Mouse (Mus musculus): ENCODE results near the gene Ahnak2. TPM values are rescaled to one million over a fixed set of nuclear protein-coding genes. Genes with fewer than 3 reads are reported as not detected.

Ahnak2 gene
- total RNA-seq, 2 experiments from 2014 or later = 13.8 to 14.5 TPM

DNA sequence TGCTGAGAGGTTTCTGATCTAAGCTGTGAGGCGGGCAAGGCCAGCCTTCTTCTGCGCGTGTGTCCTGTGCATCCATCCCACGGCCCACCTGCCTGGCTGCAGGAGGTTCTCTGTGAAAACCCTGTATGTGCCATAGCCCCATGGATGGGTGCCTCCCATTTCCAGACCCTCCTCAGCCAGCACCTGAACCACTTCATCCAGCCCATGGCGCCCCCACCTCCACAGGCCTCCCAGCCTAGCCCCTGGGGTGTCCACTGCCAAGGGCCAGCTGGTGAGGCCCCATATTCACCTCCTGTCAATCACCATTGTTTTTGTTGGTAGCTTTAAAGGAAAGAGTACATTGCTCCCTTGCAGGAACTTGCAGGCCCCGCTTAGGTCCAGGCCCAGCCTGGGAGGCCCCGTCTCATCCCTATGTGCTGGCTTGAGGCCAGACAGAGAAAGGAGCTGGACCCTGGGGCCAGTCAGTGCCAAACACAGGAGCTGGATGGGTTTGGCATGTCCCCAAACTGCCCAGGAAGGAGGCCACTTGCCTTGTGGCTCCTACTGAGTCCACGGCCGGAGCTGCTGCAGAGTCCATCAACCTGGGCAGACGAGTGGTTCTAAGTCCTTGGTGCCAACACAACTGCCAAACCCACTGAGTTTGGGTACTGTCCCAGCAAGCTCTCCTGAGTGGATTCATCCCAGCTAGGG, 57.4 kb downstream of the Ahnak2 start:
- intact Hi-C loops (cut with DNase I) = loop anchor here (5.0 kb wide), 1 partner anchor 97 kb away; no protein-coding TSS in a partner anchor
- peak in 1 of 2 experiments; percentile 58 for DNase-seq (ENCODE audit: extremely low spot score in 1 of 2, low spot score in 2 of 2)

DNA sequence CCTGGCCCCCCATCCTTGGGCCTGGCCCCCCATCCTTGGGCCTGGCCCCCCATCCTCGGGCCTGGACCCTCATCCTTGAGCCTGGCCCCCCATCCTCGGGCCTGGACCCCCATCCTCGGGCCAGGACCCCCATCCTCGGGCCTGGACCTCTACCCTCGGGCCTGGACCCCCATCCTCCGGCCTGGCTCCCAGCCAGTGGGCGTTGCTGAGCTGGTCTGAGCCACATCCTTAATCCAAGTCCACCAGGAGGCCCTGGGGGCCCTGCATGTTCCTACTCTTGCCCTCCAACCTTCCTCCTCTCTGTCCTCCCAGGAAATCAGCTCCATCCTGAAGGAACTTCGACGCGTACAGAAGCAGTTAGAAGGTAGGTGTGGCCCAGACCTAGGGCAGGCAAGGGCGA, 58.2 kb downstream of the Ahnak2 start:
- DNase-seq (ENCODE audit: extremely low spot score in 1 of 2, low spot score in 2 of 2) = peak in 1 of 2 experiments; percentile 53
- intact Hi-C loops (cut with DNase I) = no loop called here

DNA sequence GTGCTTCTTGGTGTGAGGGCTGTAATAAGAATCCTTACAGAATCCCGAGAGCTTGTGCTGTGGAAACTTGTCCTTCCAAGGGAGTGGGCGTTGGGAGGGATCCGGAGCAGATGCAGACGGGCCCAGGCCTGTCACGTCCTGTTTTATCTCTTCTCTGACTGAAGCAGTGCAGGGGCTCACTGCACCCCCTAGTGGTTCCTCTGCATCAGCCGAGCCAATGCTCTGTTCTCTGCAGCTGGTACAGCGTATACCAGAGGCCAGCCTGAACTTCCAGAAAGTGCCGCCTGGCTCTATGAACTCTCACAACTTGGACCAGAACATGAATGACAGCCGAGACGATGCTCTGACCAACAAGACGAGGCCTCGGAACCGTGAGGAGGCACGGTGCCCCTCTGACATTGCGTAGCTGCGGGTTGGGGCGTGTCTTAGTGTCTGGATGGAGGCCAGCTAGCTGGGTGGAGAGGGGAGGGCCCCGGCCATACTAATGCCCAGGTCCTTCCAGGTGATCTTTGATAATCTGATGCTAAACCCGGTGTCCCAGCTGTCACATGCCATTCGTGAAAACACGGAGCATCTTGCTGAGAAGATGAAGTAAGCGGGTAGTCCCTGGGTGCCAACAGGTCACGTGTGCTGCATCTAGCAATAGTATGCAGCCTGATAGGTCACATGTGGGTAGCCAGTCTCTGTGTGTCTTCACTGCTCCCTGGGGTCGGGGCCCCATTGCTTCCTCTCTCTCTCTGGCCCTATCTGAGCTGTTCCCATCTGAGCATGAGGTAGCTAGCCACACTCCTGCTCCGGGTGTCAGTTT, 59.1 kb downstream of the Ahnak2 start:
- intact Hi-C loops (cut with DNase I) = no loop called here
- DNase-seq (ENCODE audit: extremely low spot score in 1 of 2, low spot score in 2 of 2) = peak; percentile 76 to 92

DNA sequence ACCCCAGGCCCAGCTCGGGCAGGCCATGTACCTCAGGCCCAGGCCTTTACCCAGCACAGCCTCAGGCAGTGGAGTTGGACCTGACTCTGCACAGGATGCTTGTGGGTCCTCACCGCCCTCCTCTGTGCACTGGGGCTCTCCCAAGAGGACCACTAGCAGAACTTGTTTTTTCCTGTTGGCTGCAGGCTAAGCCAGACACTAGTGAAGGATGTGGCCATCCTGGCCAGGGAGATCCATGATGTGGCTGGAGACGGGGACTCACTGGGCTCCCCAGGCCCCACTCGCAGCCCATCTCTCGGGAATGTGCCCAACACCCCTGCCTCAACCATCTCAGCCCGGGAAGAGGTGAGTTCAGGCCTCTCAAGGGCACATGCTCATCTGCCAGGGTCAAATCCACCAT, 59.7 kb downstream of the Ahnak2 start:
- DNase-seq (ENCODE audit: extremely low spot score in 1 of 2, low spot score in 2 of 2) = peak in 1 of 2 experiments; percentile 30
- intact Hi-C loops (cut with DNase I) = no loop called here

DNA sequence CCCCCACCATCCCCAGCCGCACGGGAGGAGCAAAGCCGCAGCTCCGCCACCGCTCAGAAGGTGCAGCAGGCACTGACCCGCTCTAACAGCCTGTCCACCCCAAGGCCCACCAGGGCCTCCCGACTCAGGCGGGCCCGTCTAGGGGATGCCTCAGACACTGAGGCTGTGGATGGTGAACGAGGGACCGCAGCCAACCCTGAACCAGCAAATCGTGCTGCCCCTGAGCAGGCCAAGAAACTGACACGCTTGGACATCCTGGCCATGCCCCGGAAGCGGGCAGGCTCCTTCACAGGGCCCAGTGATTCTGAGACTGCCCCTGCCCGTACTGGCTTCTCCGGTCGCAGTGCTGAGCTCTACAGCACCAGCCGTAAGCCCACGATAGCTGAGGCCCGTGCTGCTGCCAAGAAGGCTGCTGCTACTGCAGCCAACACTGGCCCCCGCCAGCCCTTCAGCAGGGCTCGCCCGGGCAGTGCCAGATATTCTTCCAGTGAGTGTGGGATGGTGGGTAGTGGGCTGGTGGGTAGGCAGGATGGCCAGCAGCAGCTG, 63.4 kb downstream of the Ahnak2 start:
- DNase-seq (ENCODE audit: extremely low spot score in 1 of 2, low spot score in 2 of 2) = peak in 1 of 2 experiments; percentile 39
- intact Hi-C loops (cut with DNase I) = no loop called here

DNA sequence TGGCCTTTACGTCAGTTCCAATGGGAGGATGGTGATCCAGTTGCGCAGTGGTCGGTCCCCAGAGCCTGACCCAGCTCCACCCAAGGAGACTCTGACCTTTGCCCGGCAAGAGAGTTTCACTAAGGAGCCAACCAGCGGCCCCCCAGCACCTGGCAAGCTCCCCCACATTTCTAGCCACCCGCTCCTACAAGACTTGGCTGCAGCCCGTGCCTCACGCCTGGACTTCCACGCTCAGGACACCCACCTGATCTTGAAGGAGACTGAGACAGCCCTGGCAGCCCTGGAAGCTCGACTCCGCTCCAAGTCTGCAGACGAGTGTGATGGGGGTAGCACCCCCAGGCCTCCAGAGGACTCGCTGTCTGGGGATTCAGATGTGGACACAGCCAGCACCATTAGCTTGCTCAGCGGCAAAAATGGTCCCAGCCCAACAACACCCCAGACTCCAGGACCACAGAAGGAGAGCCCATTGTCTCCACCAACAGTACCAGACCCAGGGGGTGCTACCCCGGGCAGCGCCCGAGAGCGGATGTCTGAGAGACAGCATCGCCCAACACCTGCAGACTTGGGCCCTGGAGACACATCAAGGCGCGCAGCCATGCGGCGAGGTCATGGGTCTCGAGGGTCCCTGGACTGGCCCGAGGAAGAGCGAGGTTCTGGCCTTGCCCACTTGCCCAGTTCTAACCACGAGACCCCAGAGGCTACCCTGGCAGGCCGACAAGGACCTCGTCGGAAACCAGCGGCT, 64.0 kb downstream of the Ahnak2 start:
- peak in 1 of 2 experiments; percentile 43 for DNase-seq (ENCODE audit: extremely low spot score in 1 of 2, low spot score in 2 of 2)
- intact Hi-C loops (cut with DNase I) = no loop called here

DNA sequence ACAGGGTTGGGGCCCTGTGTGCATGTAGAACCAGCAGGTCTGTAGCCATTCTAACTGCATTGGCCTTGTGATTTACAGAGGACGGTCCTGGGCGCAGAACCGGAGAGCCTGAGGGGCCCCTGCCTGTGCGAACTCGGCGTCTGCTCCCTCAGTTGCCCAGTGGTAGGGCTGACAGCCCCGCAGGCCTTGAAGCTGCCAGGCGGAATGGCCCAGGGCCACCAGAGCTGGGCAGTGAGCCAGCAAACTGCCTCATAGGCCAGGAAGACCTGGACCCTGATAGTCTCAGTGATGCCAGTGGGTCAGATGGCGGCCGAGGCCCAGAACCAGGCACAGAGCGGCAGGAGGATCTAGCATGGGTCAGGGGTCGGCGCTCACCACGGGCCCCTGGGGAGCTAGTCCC, 64.7 kb downstream of the Ahnak2 start:
- DNase-seq (ENCODE audit: extremely low spot score in 1 of 2, low spot score in 2 of 2) = peak; percentile 62 to 75
- intact Hi-C loops (cut with DNase I) = no loop called here

DNA sequence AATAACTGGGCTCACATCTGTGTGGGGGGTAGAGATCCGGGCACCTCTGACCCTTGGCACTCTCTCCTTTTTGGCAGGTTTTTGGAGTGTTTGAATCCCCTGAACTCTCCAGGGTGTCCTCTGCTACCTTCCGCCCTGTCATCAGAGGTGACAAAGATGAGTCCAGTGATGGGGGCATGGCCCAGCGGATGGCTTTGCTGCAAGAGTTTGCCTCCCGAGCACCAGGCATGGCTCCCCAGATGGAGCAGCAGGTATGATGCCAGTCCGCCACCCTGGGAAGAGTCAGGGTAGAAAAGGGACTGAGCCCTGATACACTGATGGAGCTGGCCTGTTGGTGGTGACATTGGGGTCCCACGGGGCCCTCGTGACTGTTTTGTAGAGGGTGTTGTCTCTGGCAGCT, 65.4 kb downstream of the Ahnak2 start:
- intact Hi-C loops (cut with DNase I) = no loop called here
- peak in 1 of 2 experiments; percentile 22 for DNase-seq (ENCODE audit: extremely low spot score in 1 of 2, low spot score in 2 of 2)

DNA sequence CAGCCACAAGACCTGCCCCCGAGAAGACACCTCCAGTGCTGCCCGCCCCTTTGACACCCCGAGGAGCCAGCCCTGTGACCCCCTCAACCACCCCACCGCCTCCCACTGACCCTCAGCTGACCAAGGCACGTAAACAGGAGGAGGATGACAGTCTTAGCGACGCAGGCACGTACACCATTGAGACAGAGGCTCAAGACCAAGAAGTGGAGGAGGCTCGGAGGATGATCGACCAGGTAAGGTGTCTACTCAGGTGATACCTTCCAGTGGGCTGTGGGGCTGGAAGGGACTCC, 65.9 kb downstream of the Ahnak2 start:
- intact Hi-C loops (cut with DNase I) = no loop called here
- peak in 1 of 2 experiments; percentile 33 for DNase-seq (ENCODE audit: extremely low spot score in 1 of 2, low spot score in 2 of 2)

DNA sequence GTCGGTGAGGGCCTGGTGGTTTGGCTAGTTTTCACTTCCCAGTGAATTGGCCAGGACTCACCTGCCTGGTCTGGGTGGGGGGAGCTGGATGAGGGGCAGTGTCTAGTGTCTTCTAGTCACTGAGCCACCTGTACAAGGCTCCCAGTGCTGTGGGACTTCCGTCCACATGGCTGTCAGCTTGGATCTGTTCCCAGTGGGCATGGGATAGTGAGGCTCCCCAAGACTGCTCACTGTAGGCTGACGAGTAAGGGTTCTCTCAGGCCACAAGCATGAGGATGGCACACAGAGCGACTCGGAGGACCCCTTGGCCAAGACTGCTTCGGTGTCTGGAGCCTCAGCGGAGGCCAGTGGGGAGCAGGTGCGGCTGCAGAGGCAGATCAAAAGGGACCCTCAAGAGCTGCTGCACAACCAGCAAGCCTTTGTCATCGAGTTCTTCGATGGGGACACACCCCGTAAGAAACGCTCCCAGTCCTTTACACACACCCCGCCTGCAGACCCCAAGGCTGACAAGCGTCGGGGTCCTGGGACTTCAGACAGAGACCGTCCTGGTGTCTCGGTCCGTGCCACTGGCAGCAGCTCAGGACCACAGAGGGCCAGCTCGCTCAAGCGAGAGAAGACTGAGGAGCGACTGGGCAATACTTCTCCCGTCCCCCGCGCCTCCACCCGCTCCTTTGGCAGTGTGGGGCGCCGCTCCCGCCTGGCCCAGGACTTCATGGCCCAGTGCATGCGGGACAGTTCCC, 66.4 kb downstream of the Ahnak2 start:
- intact Hi-C loops (cut with DNase I) = no loop called here
- DNase-seq (ENCODE audit: extremely low spot score in 1 of 2, low spot score in 2 of 2) = peak in 1 of 2 experiments; percentile 24

DNA sequence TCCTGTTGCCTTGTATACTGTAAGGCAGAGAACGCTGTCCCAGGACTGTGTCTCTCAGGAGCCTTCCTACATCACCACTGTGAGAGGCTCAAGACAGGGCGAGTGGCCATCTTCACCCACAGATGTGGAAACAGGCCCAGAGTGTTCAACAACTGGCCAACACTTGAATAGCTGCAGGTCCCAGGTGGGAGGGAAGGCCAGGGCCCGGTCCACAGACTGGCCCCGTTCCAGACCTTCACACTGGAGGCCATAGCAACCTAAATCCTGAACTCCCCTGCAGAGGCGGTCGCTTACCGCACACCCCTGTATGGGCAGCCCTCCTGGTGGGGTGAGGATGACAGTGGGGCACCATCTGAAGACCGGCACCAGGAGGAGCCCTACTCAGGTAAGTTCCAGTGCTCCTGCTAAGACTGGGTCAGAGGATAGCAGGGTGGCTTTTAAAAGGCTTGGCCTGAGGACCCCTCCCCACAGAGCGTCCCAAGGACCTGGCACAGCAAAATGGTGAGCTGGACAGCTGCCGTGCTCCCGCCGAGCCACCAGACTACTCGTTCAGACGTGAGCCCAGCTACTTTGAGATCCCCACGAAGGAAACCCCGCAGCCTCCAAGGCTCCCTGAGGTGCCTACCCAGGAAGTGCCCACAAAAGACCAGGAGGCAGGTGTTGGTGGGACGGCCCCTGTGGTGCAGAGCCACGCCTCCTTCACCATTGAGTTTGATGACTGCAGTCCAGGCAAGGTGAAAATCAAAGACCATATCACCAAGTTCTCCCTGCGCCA, 67.4 kb downstream of the Ahnak2 start:
- intact Hi-C loops (cut with DNase I) = no loop called here
- peak in 1 of 2 experiments; percentile 30 for DNase-seq (ENCODE audit: extremely low spot score in 1 of 2, low spot score in 2 of 2)

DNA sequence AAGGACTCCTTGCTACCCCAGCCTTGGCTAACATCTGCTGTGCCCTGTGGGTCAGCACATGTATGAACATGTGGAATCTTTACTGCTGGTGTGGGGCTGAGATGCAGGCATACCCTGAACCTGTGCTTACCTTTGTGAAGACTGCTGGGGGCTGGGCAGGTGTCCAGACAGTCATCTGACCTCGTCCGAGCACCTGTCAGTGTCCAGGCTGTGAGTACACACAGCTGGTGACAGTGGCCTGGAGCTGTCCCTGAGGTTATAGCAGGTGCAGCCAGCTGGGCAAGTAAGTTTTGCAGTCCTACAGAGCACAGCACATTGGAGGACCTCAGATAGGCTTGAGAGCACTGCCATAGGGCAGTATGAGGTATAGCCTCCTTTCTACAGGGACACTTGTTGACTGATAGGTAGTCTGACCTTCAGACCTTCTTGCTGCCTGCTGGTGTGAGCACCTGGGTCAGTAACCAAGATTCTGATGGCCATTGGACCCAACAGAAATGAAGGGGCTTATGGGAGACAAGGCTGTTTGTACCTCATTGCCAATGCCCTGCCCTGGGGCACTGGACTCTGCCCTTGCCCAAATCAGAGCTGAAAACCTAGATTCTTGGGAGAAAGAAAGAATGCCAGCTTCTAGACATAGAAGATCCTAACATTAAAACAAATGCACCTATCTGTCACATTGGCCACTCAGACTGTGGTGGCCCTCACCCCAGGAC, 68.2 kb downstream of the Ahnak2 start:
- DNase-seq (ENCODE audit: extremely low spot score in 1 of 2, low spot score in 2 of 2) = peak in 1 of 2 experiments; percentile 25
- intact Hi-C loops (cut with DNase I) = no loop called here

DNA sequence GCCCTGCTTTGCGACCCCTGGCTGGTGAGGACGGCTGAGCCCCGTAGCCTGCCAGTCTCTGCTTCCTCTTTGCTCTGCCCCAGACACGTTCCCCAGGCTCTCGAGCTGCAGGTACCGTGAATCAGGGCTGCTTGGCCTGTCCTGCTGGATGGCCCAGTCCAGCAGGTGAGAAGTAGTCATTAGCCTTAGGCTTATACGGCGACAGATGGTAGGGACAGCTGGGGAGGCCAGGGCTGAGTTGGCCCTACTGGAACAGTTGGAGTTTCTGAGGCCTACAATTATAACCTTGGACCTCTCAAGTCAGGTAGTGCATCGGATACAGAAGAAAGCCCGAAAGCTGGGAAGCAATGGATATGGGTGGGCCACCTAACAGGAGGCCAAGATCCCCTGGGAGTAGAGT, 69.9 kb downstream of the Ahnak2 start:
- no peak for DNase-seq (ENCODE audit: extremely low spot score in 1 of 2, low spot score in 2 of 2)
- intact Hi-C loops (cut with DNase I) = no loop called here

DNA sequence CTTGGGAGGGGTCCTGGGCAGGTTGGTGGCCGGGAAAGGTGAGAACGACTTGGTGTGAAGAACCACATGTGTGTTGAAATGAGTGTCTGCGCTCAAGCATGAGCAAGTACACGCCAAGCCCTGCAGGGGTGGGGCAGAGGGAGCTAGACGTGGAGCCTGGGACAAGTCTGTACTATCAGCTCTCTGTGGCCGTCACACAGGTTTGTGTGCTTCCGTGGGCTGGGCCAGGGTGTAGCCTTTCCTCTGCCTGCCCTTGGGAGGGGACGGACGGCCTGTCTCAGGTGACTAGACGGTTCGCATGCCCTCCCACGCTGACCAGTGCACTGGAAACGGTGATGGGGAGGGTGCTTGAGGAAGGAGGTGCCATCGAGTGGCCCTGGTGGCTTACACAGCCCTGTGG, 71.6 kb downstream of the Ahnak2 start:
- intact Hi-C loops (cut with DNase I) = no loop called here
- DNase-seq (ENCODE audit: extremely low spot score in 1 of 2, low spot score in 2 of 2) = peak in 1 of 2 experiments; percentile 27

DNA sequence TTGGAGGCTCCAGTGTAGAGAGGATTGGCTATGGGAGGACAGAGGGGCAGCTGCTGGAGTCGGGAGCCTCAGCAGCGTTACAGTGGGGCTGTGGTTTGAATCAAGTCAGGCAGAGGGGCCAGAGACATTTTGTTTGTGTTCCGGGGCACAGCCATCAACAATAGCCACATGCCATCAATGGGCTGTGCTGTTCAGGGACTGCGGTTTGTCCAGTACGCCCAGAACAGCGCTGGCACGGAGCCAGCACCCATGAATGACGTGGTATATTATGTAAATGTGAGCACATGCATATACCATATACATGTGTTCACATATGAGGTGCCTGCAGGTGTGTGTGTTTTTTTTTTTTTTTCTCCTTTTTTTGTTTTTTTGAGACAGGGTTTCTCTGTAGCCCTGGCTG, 74.7 kb downstream of the Ahnak2 start:
- no peak for DNase-seq (ENCODE audit: extremely low spot score in 1 of 2, low spot score in 2 of 2)
- intact Hi-C loops (cut with DNase I) = no loop called here

DNA sequence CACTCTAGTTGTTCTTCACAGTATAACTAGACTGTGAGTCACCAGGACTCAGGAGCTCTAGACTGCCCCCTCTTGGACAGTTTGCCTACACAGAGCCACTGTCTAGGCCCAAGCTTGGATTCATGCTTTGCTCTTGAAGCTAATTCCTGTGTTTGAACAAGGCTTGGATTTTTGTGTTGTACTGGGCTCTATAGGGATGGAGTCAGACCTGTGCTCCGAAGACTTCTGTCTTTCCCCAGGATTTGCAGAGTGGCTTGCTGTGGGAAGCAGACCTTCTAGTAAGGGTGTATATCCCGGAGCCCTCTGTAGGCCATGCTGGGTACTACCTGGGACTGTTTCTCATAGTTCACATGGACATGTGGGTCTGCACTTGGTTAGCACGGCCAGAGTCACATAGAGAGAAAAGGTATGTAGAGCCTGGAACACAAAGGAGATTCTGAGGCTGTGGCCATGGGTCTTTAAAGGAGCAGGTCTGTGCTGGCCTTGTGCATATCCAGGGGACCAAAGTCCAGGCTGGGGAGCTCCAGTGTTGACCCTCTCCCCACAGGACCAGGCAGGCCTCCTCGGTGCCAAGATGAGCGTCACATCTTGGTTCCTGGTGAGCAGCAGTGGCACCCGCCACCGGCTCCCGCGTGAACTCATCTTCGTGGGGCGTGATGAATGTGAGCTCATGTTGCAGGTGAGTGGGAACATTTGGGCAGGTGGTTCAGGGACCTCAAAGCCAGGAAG, 78.2 kb downstream of the Ahnak2 start:
- peak in 1 of 2 experiments; percentile 78 for DNase-seq (ENCODE audit: extremely low spot score in 1 of 2, low spot score in 2 of 2)
- intact Hi-C loops (cut with DNase I) = no loop called here

DNA sequence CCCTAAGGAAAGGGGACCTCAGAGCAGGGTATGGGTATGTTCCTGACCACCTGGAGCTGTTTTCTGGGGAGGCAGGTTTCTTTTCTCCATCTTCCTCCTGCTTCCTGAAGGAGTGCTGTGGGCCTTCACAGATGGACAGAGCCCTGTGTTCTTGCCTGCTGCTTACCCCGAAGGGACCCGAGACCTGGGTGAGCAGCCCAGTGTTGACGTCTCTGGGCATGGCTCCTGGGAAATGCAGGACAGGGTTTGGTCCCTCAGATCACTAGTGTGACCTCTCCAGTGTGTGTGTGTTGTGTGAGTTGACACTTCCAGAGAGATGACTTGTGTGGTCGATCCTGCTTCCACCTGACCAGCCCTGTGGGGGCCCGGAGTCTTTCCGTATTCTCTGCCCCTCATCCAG, 79.0 kb downstream of the Ahnak2 start:
- intact Hi-C loops (cut with DNase I) = no loop called here
- DNase-seq (ENCODE audit: extremely low spot score in 1 of 2, low spot score in 2 of 2) = no peak

All from left cerebral cortex, postnatal 10 days (tissue).